ENCODE assay signal across 8 mouse cellular contexts in the genomic region with DNA sequence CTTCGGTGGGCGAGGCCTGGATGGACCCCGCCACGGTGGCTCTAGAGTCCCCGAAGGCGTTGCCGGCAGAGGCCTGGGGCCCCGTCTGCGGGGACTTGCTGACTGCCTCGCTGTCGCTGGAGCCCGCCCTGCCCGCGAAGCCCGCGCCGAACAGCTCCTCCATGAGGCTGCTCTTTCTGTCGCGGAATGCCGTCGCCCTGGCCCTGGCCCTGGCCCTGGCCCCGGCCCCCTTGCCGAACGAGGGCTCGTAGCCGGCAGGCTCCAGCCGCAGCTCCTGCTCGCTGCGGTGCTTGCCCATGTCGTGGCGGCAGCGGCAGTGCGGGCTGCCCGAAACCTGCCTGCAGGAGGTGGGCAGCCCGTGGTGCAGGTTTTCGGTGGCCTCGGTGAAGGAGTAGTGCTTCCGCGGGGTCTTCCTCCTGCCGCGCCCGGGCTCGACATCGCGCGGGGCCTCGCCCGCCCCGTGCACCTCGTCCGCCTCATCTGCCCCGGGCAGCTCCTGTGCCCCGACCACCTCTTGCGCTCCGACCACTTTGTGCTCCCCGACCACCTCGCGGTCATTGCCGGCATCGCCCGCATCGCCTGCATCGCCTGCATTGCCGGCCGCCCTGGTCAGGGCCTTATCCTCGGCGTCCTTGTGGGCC. TPM values are rescaled to one million over a fixed set of nuclear protein-coding genes. Genes with fewer than 3 reads are reported as not detected.
DNase-seq lines count a peak whose midpoint lies in the region; ATAC-seq lines count a peak whose summit lies in the region.

No protein-coding gene starts in this region.

- peak; percentile 75 for ATAC-seq in activated CD4-positive, CD25-positive, alpha-beta regulatory T cell, adult 4 months
- ATAC-seq in megakaryocyte progenitor cell, adult 5-6 weeks (replicated peaks; ENCODE audit: poor library complexity), result peak; percentile 85
- ATAC-seq in monocyte, adult 5-6 weeks (replicated peaks; ENCODE audit: insufficient number of reproducible peaks, low FRiP score, low TSS enrichment, poor library complexity, severe bottlenecking), result no peak

- H3K4me1 ChIP-seq in hindbrain, embryonic 10.5 days (replicated peaks), result peaks cover 17% of the 10 kb centered on the region

- H3K27ac ChIP-seq in hindbrain, embryonic 10.5 days, result peak overlapping the region; percentile 95

- H3K36me3 ChIP-seq in hindbrain, embryonic 10.5 days, result peaks cover 32% of the 10 kb centered on the region

- intact Hi-C loops in left cerebral cortex, postnatal 36 days (cut with DNase I), result loop anchor here (5.0 to 10.0 kb wide), 2 partner anchors 33 to 114 kb away; a partner anchor contains a TSS

- DNase-seq in cerebellum, adult 8-10 months, result peak; percentile 63
- peak; percentile 65 for DNase-seq in forelimb bud, embryonic 11.5 days (ENCODE audit: low read depth, low spot score)
- peak; percentile 86 for DNase-seq in hindbrain, embryonic 10.5 days (ENCODE audit: low spot score)
- peak; percentile 35 to 55 for DNase-seq in left cerebral cortex, postnatal 36 days (ENCODE audit: low spot score in 2 of 2)
- peak; percentile 47 for DNase-seq in right cerebral cortex, postnatal 14 days

- H3K4me3 ChIP-seq in hindbrain, embryonic 10.5 days, result peak overlapping the region; percentile 70

- no peaks in the 10 kb centered on the region for H3K27me3 ChIP-seq in hindbrain, embryonic 10.5 days (ENCODE audit: insufficient read depth, poor library complexity, severe bottlenecking)

- under 1% methylated on average over 67 of the region's 67 CpGs for WGBS in hindbrain, embryonic 10.5 days

- H3K9me3 ChIP-seq in hindbrain, embryonic 10.5 days, result no peaks in the 10 kb centered on the region

RNA-seq across cellular contexts. Expression of a gene that starts 14.0 kb away (rescaled TPM):
- polyA plus RNA-seq in activated CD4-positive, CD25-positive, alpha-beta regulatory T cell, adult 4 months (2017; shearing (Covaris generic)), result 10 to 100 TPM; 13.1 to 16.6 TPM
- polyA plus RNA-seq in hindbrain, embryonic 10.5 days (2016; fragmentation: Nextera tagmentation; extraction: Ambion mirVana), result 115 and 117 TPM in 2 replicates
- total RNA-seq in left cerebral cortex, postnatal 36 days (2021), result 10 to 100 TPM; 67.9 to 69.4 TPM
- total RNA-seq in megakaryocyte progenitor cell, adult 5-6 weeks (2015), result 10.5 and 13.3 TPM in 2 replicates
- 16.2 and 20.1 TPM in 2 replicates for total RNA-seq in megakaryocyte progenitor cell, adult 5-6 weeks (2017)
- total RNA-seq in monocyte, adult 5-6 weeks (2017), result 6.2 to 15.9 TPM (median 8.8 TPM) in 3 replicates

RNA-seq across cellular contexts. Expression of a gene that starts 31.7 kb away (rescaled TPM):
- 10 to 100 TPM; 89.9 to 90.5 TPM for polyA plus RNA-seq in activated CD4-positive, CD25-positive, alpha-beta regulatory T cell, adult 4 months (2017; shearing (Covaris generic))
- 705 and 803 TPM in 2 replicates for polyA plus RNA-seq in hindbrain, embryonic 10.5 days (2016; fragmentation: Nextera tagmentation; extraction: Ambion mirVana)
- 10 to 100 TPM; 56.2 to 58.2 TPM for total RNA-seq in left cerebral cortex, postnatal 36 days (2021)
- total RNA-seq in megakaryocyte progenitor cell, adult 5-6 weeks (2015), result 123 and 124 TPM in 2 replicates
- 120 and 271 TPM in 2 replicates for total RNA-seq in megakaryocyte progenitor cell, adult 5-6 weeks (2017)
- 39.7 to 60.5 TPM (median 49.6 TPM) in 3 replicates for total RNA-seq in monocyte, adult 5-6 weeks (2017)

RNA-seq across cellular contexts. Expression of a gene that starts 32.9 kb away (rescaled TPM):
- under 1 TPM in 1 of 2 experiments, not detected in 1; 0.13 TPM for polyA plus RNA-seq in activated CD4-positive, CD25-positive, alpha-beta regulatory T cell, adult 4 months (2017; shearing (Covaris generic))
- 0.95 and 1.1 TPM in 2 replicates for polyA plus RNA-seq in hindbrain, embryonic 10.5 days (2016; fragmentation: Nextera tagmentation; extraction: Ambion mirVana)
- total RNA-seq in left cerebral cortex, postnatal 36 days (2021), result 1 to 10 TPM; 1.2 to 2.4 TPM
- total RNA-seq in megakaryocyte progenitor cell, adult 5-6 weeks (2015), result not detected in 2 replicates
- 0.42 TPM in 1 of 2 replicates, not detected in the other for total RNA-seq in megakaryocyte progenitor cell, adult 5-6 weeks (2017)
- total RNA-seq in monocyte, adult 5-6 weeks (2017), result not detected in 3 replicates

RNA-seq across cellular contexts. Expression of a gene that starts 41.0 kb away (rescaled TPM):
- not detected for polyA plus RNA-seq in activated CD4-positive, CD25-positive, alpha-beta regulatory T cell, adult 4 months (2017; shearing (Covaris generic))
- polyA plus RNA-seq in hindbrain, embryonic 10.5 days (2016; fragmentation: Nextera tagmentation; extraction: Ambion mirVana), result 3.3 and 3.6 TPM in 2 replicates
- total RNA-seq in left cerebral cortex, postnatal 36 days (2021), result 1 to 10 TPM; 1.2 to 2.7 TPM
- 0.78 TPM in 1 of 2 replicates, not detected in the other for total RNA-seq in megakaryocyte progenitor cell, adult 5-6 weeks (2015)
- not detected in 2 replicates for total RNA-seq in megakaryocyte progenitor cell, adult 5-6 weeks (2017)
- total RNA-seq in monocyte, adult 5-6 weeks (2017), result not detected in 3 replicates
